10 mouse cellular contexts compared by ENCODE assay signal in the genomic region with DNA sequence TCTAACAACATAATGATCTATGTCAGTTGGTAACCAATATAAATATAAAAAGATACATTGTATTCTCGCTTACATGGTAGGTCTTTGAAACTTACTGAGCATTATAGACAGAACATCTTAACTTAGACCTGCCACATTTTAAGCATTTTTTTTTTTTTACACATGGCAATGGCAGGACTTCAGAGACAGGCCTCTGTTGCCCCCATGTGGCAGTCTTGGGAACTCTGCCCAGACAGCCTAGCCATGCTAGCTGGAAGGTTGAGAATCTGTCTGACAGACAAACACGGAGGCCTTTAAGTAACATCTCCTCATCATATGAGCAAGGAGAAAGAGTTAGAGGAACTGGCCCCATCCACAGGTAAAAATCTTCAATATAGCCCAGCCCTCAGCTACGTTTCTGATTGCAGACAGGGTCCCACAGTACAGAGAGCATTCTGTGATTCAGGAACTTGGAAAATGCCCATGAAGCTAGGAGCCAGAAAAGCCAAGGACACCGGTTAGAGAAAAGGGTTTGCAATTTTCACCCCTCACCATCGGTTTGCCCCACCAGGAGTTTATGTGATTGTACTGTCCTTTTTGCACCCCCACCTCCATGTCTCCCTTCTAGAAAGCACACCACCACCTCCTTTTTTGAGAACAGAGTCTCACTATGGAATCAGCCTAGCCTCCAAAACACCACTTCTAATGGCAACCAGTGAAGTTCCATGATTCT. TPM values are rescaled to one million over a fixed set of nuclear protein-coding genes. Genes with fewer than 3 reads are reported as not detected.
A peak's percentile ranks its signal among the peaks of the same experiment; 100 is the strongest.
DNase-seq lines count a peak whose midpoint lies in the region; TF ChIP-seq lines count a peak whose summit lies in the region.
"Had no signal": no experiment of that assay in that cellular context is flagged by ENCODE, and none has a peak within 500 bp of the region (broad histone marks: within the 10 kb centered on the region; RNA-seq: fewer than 3 reads in every experiment).

No protein-coding gene starts in this region.

- no peak for TF ChIP-seq POLR2A in cerebellum, adult 2 months (IDR thresholded peaks at IDR 0.05; ENCODE audit: borderline replicate concordance, insufficient read depth, low read length)

- H3K4me3 ChIP-seq in cerebellum, adult 2 months (replicated peaks; ENCODE audit: insufficient read depth, low read depth, low read length), result no peak overlapping the region
- H3K4me3 ChIP-seq in E14TG2a.4 (replicated peaks; ENCODE audit: low read length), result no peak overlapping the region
- H3K4me3 ChIP-seq in layer of hippocampus, adult 2 months, result no peak overlapping the region
- H3K4me3 ChIP-seq: limb, embryonic 15.5 days had no signal

- peak; percentile 40 for TF ChIP-seq CTCF in cerebellum, adult 2 months (IDR thresholded peaks at IDR 0.05; ENCODE audit: borderline replicate concordance, insufficient read depth, low read depth, low read length)
- peak; percentile 89 for TF ChIP-seq CTCF in E14TG2a.4 (conservative IDR thresholded peaks at IDR 0.05; ENCODE audit: low read length)
- peak; percentile 97 for TF ChIP-seq CTCF in layer of hippocampus, adult 2 months (conservative IDR thresholded peaks at IDR 0.05)

- no peaks in the 10 kb centered on the region for H3K9me3 ChIP-seq in E14TG2a.4 (ENCODE audit: low read length)
- H3K9me3 ChIP-seq: limb, embryonic 15.5 days had no signal

- DNase-seq in cerebellum, adult 2 months, result peak in 1 of 2 experiments; percentile 16
- no peak for DNase-seq in cerebellum, adult 11-12 months
- peak; percentile 26 for DNase-seq in c-Kit-positive CD71-positive TER-119-positive erythroid progenitor cells, embryonic 14.5 days (ENCODE audit: low spot score)
- peak; percentile 53 to 55 for DNase-seq in gastrocnemius, postnatal 36 days
- peak; percentile 56 to 76 for DNase-seq in layer of hippocampus, adult 2 months (ENCODE audit: low spot score in 2 of 2)
- peak; percentile 77 for DNase-seq in lung, postnatal 14 days
- DNase-seq in right cerebral cortex, postnatal 14 days, result peak; percentile 81

- H3K36me3 ChIP-seq in E14TG2a.4 (ENCODE audit: insufficient read depth, low read length), result no peaks in the 10 kb centered on the region
- H3K36me3 ChIP-seq: G1E; limb, embryonic 15.5 days had no signal

- H3K27me3 ChIP-seq in cerebellum, adult 2 months (ENCODE audit: control insufficient read depth, insufficient read depth, low read length), result no peaks in the 10 kb centered on the region
- no peaks in the 10 kb centered on the region for H3K27me3 ChIP-seq in E14TG2a.4 (ENCODE audit: insufficient read depth, low read length)
- H3K27me3 ChIP-seq: limb, embryonic 15.5 days had no signal

- H3K4me1 ChIP-seq in cerebellum, adult 2 months (ENCODE audit: control insufficient read depth, insufficient read depth, low read length), result no peaks in the 10 kb centered on the region
- peaks cover 17% of the 10 kb centered on the region for H3K4me1 ChIP-seq in E14TG2a.4 (replicated peaks; ENCODE audit: low read depth, low read length)

- H3K27ac ChIP-seq in cerebellum, adult 2 months (ENCODE audit: insufficient read depth, low read length), result no peak overlapping the region
- H3K27ac ChIP-seq in layer of hippocampus, adult 2 months, result no peak overlapping the region
- H3K27ac ChIP-seq: limb, embryonic 15.5 days had no signal

- WGBS in cerebellum, adult 2 months, result 48% methylated on average over 5 of the region's 5 CpGs

- intact Hi-C loops in gastrocnemius, postnatal 36 days (cut with DNase I), result loop anchor here (5.0 kb wide), 1 partner anchor 408 kb away; no protein-coding TSS in a partner anchor

RNA-seq across cellular contexts. Expression of a gene that starts 19.2 kb away (rescaled TPM):
- 0.24 and 0.26 TPM in 2 replicates for polyA plus RNA-seq in cerebellum, adult 2 months (2012; rRNA removed)
- total RNA-seq in gastrocnemius, postnatal 36 days (2021), result under 1 TPM in 1 of 2 experiments, not detected in 1; 0.10 TPM
- total RNA-seq in layer of hippocampus, adult 2 months (2021), result under 1 TPM; 0.52 to 0.69 TPM
- polyA plus RNA-seq: G1E had no signal

RNA-seq across cellular contexts. Expression of a gene that starts 49.1 kb away (rescaled TPM):
- 1.6 and 1.7 TPM in 2 replicates for polyA plus RNA-seq in cerebellum, adult 2 months (2012; rRNA removed)
- 1 to 10 TPM; 2.5 to 3.1 TPM for total RNA-seq in gastrocnemius, postnatal 36 days (2021)
- 1 to 10 TPM; 2.7 TPM for total RNA-seq in layer of hippocampus, adult 2 months (2021)
- total RNA-seq: G1E had no signal
- polyA plus RNA-seq: G1E had no signal

Comparison
In these comparisons a context has a peak if more than half of its experiments do, and no peak if none do; other contexts are left out.
1. CTCF ChIP-seq: peak in every context shown above with its lines; median percentile 97 in layer of hippocampus, adult 2 months; 89 in E14TG2a.4; 40 in cerebellum, adult 2 months.